Mouse (Mus musculus): Measurements from ENCODE around the gene Ppp6r1. TPM values are rescaled to one million over a fixed set of nuclear protein-coding genes. Genes with fewer than 3 reads are reported as not detected.

Gene Ppp6r1
- total and polyA plus RNA-seq, 2 experiments from 2014 or later, result 10.1 to 131 TPM

DNA sequence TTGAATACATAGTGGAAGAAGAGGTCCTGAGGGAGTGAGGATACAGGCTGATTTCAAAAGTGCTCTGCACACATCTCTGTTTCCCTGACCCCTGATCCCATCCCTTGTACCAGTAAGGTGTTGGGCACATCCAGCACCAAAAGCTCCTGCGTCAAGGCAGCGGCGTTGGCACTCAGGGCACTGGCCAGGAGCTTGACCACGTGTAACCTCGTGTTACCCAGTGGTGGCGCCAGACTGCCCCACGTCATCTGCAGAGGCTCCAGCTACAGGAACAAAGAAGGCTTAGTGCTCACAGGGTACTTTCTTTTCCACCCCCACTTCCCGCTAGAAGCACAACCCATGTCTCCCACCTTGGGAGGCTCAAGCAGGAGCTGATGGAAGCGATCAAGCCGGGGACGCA is 17.7 kb downstream of the Ppp6r1 start:
- no peak overlapping the region for H3K27ac ChIP-seq (ENCODE audit: low read depth, low read length)
- TF ChIP-seq CTCF (IDR thresholded peaks at IDR 0.05), result no peak; the same call in 1 of the 2 replicates
- H3K9me3 ChIP-seq (ENCODE audit: low read length), result no peaks in the 10 kb centered on the region
- ATAC-seq (ENCODE audit: low FRiP score), result no peak
- peaks cover 61% of the 10 kb centered on the region for H3K36me3 ChIP-seq (ENCODE audit: insufficient read depth, low read length)
- no peaks in the 10 kb centered on the region for H3K27me3 ChIP-seq (ENCODE audit: insufficient read depth, low read length)
- H3K9ac ChIP-seq (replicated peaks; ENCODE audit: low read length, poor library complexity, severe bottlenecking), result no peak overlapping the region
- H3K4me1 ChIP-seq (ENCODE audit: insufficient read depth, low read length), result no peaks in the 10 kb centered on the region
- WGBS, result 82% methylated on average over 11 of the region's 11 CpGs
- no peak overlapping the region for H3K4me2 ChIP-seq (ENCODE audit: low read depth, low read length, poor library complexity, severe bottlenecking)
- no peak for DNase-seq (ENCODE audit: low spot score)
- H3K4me3 ChIP-seq (ENCODE audit: low read depth, low read length), result no peak overlapping the region

DNA sequence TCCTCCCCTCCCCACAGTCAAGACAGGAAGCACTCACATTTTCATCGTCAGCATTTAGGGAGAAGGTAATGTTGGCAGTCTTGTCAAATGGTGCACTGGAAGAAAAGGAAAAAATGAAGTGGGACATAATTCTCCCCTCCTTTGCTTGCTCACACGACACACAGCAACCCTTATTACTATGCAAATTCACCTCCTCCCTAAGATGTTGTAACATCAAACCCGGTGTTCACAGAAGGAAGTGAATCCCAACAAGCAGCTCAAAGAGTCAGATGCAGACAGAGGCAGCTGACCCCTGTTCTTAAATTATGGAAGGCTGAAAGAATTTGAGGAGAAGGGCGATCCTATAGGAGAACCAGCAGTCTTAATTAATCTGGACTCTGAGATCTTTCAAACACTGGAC is 22.6 kb downstream of the Ppp6r1 start:
- H3K9me3 ChIP-seq (ENCODE audit: low read length), result no peaks in the 10 kb centered on the region
- H3K4me1 ChIP-seq (ENCODE audit: insufficient read depth, low read length), result no peaks in the 10 kb centered on the region
- no peak overlapping the region for H3K9ac ChIP-seq (replicated peaks; ENCODE audit: low read length, poor library complexity, severe bottlenecking)
- H3K4me2 ChIP-seq (ENCODE audit: low read depth, low read length, poor library complexity, severe bottlenecking), result no peak overlapping the region
- H3K27ac ChIP-seq (ENCODE audit: low read depth, low read length), result no peak overlapping the region
- DNase-seq (ENCODE audit: low spot score), result no peak
- no peak overlapping the region for H3K4me3 ChIP-seq (ENCODE audit: low read depth, low read length)
- no peaks in the 10 kb centered on the region for H3K27me3 ChIP-seq (ENCODE audit: insufficient read depth, low read length)
- no peak for ATAC-seq (ENCODE audit: low FRiP score)
- H3K36me3 ChIP-seq (ENCODE audit: insufficient read depth, low read length), result peaks cover 53% of the 10 kb centered on the region
- TF ChIP-seq CTCF (IDR thresholded peaks at IDR 0.05), result no peak
- WGBS, result 93% methylated on average over 4 of the region's 4 CpGs

DNA sequence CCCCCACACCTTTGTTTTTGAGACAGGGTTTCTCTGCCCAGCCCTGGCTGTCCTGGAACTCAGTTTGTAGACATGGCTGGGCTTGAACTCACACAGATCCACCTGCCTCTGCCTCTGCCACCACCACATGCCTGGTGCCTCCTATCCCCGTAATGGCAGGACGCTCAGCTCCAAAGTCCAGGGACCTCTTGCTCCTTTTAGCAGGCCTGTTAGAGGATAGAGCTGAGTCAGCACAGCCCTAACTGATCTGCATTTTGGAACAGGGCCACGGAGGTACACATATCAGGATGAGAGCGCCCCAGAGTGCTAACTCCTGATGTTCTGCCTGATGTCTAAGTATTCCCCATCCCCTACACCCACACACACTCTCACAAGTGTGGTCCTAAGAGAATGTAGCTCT is 27.8 kb downstream of the Ppp6r1 start, which contains the start of gene Tmem86b:
Tmem86b (minus strand) TSS at position 392 of the 400 bp plus-strand sequence.
- Histone ChIP-seq H3K4me1 (ENCODE audit: insufficient read depth, low read length) (no peaks in the 10 kb centered on the region), H3K4me2 (ENCODE audit: low read depth, low read length, poor library complexity, severe bottlenecking) (no peak within 1 kb of the TSS)
- 97% methylated on average over 4 of the region's 4 CpGs for WGBS

DNA sequence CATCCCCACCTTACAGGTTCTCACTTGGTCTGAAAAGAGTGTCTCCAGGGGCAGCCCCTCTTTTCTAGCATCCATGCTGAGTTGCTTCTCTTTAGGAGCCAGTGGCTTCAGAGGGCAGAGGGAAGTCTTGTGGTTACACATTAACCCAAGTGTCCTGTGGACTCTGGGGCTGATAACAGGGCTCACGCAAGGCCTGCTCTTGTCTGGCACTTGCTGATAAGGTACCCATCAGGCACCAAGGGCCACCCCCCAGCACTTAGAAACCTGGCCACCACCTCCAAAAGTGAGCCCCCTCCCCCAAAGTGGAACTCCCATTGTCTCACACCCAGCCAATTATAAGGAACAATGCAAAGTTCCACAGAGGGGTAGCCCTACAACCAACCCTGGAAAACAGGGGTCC is 28.6 kb downstream of the Ppp6r1 start:
- Histone ChIP-seq H3K9ac (replicated peaks; ENCODE audit: low read length, poor library complexity, severe bottlenecking) (no peak overlapping the region), H3K4me2 (ENCODE audit: low read depth, low read length, poor library complexity, severe bottlenecking) (no peak overlapping the region), H3K9me3 (ENCODE audit: low read length) (no peaks in the 10 kb centered on the region), H3K4me1 (ENCODE audit: insufficient read depth, low read length) (no peaks in the 10 kb centered on the region), H3K36me3 (ENCODE audit: insufficient read depth, low read length) (peaks cover 40% of the 10 kb centered on the region), H3K27me3 (ENCODE audit: insufficient read depth, low read length) (no peaks in the 10 kb centered on the region), H3K4me3 (ENCODE audit: low read depth, low read length) (no peak overlapping the region), H3K27ac (ENCODE audit: low read depth, low read length) (no peak overlapping the region)
- ATAC-seq (ENCODE audit: low FRiP score), result no peak
- no peak for DNase-seq (ENCODE audit: low spot score)
- 100% methylated on average over 1 of the region's 1 CpGs for WGBS
- no peak for TF ChIP-seq CTCF (IDR thresholded peaks at IDR 0.05)

More for the DNA sequence above, 27.8 kb downstream of the Ppp6r1 start, which contains the start of gene Tmem86b:
- peaks cover 44% of the 10 kb centered on the region for H3K36me3 ChIP-seq (ENCODE audit: insufficient read depth, low read length)
- no peak for ATAC-seq (ENCODE audit: low FRiP score)
- TF ChIP-seq CTCF (IDR thresholded peaks at IDR 0.05), result no peak
- no peak within 1 kb of the TSS for H3K4me3 ChIP-seq (ENCODE audit: low read depth, low read length)
- no peaks in the 10 kb centered on the region for H3K27me3 ChIP-seq (ENCODE audit: insufficient read depth, low read length)
- no peak within 1 kb of the TSS for H3K27ac ChIP-seq (ENCODE audit: low read depth, low read length)
- H3K9ac ChIP-seq (replicated peaks; ENCODE audit: low read length, poor library complexity, severe bottlenecking), result no peak within 1 kb of the TSS
- no peak for DNase-seq (ENCODE audit: low spot score)
- no peaks in the 10 kb centered on the region for H3K9me3 ChIP-seq (ENCODE audit: low read length)

DNA sequence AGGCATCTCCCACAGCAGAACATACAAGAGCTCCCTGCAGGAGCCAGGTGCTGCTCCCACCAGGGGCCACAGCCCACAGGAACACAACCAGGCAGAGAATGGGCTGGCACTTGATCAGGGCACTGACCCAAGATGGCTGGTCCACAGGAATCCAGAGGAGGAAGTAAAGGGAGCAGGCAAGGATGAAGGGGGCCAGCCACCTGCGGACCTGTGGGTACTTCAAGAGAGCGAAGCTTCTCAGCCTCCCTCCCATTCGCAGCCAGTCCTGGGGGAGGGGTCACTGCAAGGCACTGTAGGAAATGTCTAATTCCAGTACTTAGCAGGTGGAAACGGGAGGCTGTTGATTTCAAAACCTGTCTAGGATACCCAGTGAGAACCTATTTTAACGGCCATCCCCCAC is 29.2 kb downstream of the Ppp6r1 start:
- WGBS, result 98% methylated on average over 5 of the region's 5 CpGs
- no peak for DNase-seq (ENCODE audit: low spot score)
- H3K36me3 ChIP-seq (ENCODE audit: insufficient read depth, low read length), result peaks cover 40% of the 10 kb centered on the region
- no peaks in the 10 kb centered on the region for H3K9me3 ChIP-seq (ENCODE audit: low read length)
- H3K27me3 ChIP-seq (ENCODE audit: insufficient read depth, low read length), result no peaks in the 10 kb centered on the region
- TF ChIP-seq CTCF (IDR thresholded peaks at IDR 0.05), result no peak
- no peak overlapping the region for H3K4me3 ChIP-seq (ENCODE audit: low read depth, low read length)
- H3K9ac ChIP-seq (replicated peaks; ENCODE audit: low read length, poor library complexity, severe bottlenecking), result no peak overlapping the region
- ATAC-seq (ENCODE audit: low FRiP score), result no peak
- no peaks in the 10 kb centered on the region for H3K4me1 ChIP-seq (ENCODE audit: insufficient read depth, low read length)
- H3K4me2 ChIP-seq (ENCODE audit: low read depth, low read length, poor library complexity, severe bottlenecking), result no peak overlapping the region
- H3K27ac ChIP-seq (ENCODE audit: low read depth, low read length), result no peak overlapping the region

DNA sequence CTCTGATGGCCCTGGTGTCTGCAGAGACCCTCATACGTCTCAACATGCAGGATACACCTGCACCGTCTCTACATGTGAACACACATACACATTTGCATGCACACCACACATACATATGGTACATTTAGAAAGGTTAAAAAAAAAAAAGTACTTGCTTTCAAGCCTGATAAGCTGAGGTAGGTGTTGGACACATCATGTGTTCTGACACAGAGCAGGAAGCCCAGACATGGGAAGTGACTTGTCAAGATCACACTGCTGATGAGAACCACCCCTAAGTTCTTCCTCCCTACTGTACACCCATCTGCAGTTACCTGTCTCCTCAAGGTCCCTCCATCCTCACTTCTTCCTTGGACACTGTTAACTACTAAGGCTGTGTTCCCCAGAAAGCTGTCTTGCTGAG is 32.9 kb downstream of the Ppp6r1 start:
- 92% methylated on average over 2 of the region's 2 CpGs for WGBS
- no peak for TF ChIP-seq CTCF (IDR thresholded peaks at IDR 0.05)
- H3K4me1 ChIP-seq (ENCODE audit: insufficient read depth, low read length), result no peaks in the 10 kb centered on the region

More for the DNA sequence above, 32.9 kb downstream of the Ppp6r1 start:
- Histone ChIP-seq H3K36me3 (ENCODE audit: insufficient read depth, low read length) (peaks cover 15% of the 10 kb centered on the region), H3K27me3 (ENCODE audit: insufficient read depth, low read length) (no peaks in the 10 kb centered on the region), H3K9me3 (ENCODE audit: low read length) (no peaks in the 10 kb centered on the region), H3K27ac (ENCODE audit: low read depth, low read length) (no peak overlapping the region), H3K9ac (replicated peaks; ENCODE audit: low read length, poor library complexity, severe bottlenecking) (no peak overlapping the region), H3K4me3 (ENCODE audit: low read depth, low read length) (no peak overlapping the region), H3K4me2 (ENCODE audit: low read depth, low read length, poor library complexity, severe bottlenecking) (no peak overlapping the region)
- DNase-seq (ENCODE audit: low spot score), result no peak
- no peak for ATAC-seq (ENCODE audit: low FRiP score)

All from midbrain, postnatal 0 days (tissue).